In genomic region chr4:56946180-56946579, GRCm38 (mm10) we compare ENCODE assay signal across 8 mouse cellular contexts. TPM values are rescaled to one million over a fixed set of nuclear protein-coding genes. Genes with fewer than 3 reads are reported as not detected.
DNase-seq lines count a peak whose midpoint lies in the region; ATAC-seq and TF ChIP-seq lines count a peak whose summit lies in the region.

No protein-coding gene starts in this region.

- H3K27me3 ChIP-seq in cerebellum, adult 2 months (ENCODE audit: control insufficient read depth, insufficient read depth, low read length), result no peaks in the 10 kb centered on the region
- no peaks in the 10 kb centered on the region for H3K27me3 ChIP-seq in forebrain, embryonic 10.5 days (ENCODE audit: poor library complexity, severe bottlenecking)
- H3K27me3 ChIP-seq in liver, embryonic 13.5 days, result no peaks in the 10 kb centered on the region

- TF ChIP-seq CTCF in cerebellum, adult 2 months (IDR thresholded peaks at IDR 0.05; ENCODE audit: borderline replicate concordance, insufficient read depth, low read depth, low read length), result no peak

- ATAC-seq in liver, embryonic 13.5 days (ENCODE audit: low read depth), result no peak

- no peak for TF ChIP-seq POLR2A in cerebellum, adult 2 months (IDR thresholded peaks at IDR 0.05; ENCODE audit: borderline replicate concordance, insufficient read depth, low read length)

- no peak for DNase-seq in cerebellum, adult 2 months
- no peak for DNase-seq in cerebellum, adult 9-10 months
- peak; percentile 79 for DNase-seq in 3T3-L1 (ENCODE audit: low read depth, low spot score)
- no peak for DNase-seq in forebrain, embryonic 10.5 days (ENCODE audit: extremely low spot score, low spot score)
- DNase-seq in liver, embryonic 13.5 days, result no peak
- no peak for DNase-seq in urinary bladder, postnatal 36 days (ENCODE audit: low spot score in 2 of 2)
- no peak for DNase-seq in right cerebral cortex, postnatal 4 days
- no peak for DNase-seq in layer of hippocampus, postnatal 10 days (ENCODE audit: low spot score in 2 of 2)

- peaks cover 14% of the 10 kb centered on the region; the same call in 1 of the 2 replicates for H3K4me1 ChIP-seq in cerebellum, adult 2 months (ENCODE audit: control insufficient read depth, insufficient read depth, low read length)
- H3K4me1 ChIP-seq in forebrain, embryonic 10.5 days, result peaks cover 55% of the 10 kb centered on the region
- peaks cover 56% of the 10 kb centered on the region for H3K4me1 ChIP-seq in liver, embryonic 13.5 days (replicated peaks)

- H3K27ac ChIP-seq in cerebellum, adult 2 months (ENCODE audit: insufficient read depth, low read length), result no peak overlapping the region
- H3K27ac ChIP-seq in forebrain, embryonic 10.5 days, result peak overlapping the region; percentile 95
- H3K27ac ChIP-seq in liver, embryonic 13.5 days, result no peak overlapping the region

- H3K36me3 ChIP-seq in forebrain, embryonic 10.5 days (replicated peaks), result 0 out of 2 replicates have a peak, but pooled peaks cover 3% of the 10 kb centered on the region
- no peaks in the 10 kb centered on the region for H3K36me3 ChIP-seq in liver, embryonic 13.5 days

- H3K4me2 ChIP-seq in liver, embryonic 13.5 days, result peak overlapping the region; percentile 92

- H3K9ac ChIP-seq in liver, embryonic 13.5 days, result peak overlapping the region; percentile 87

- no peaks in the 10 kb centered on the region for H3K9me3 ChIP-seq in forebrain, embryonic 10.5 days
- H3K9me3 ChIP-seq in liver, embryonic 13.5 days (replicated peaks), result no peaks in the 10 kb centered on the region

- WGBS in cerebellum, adult 2 months, result 5% methylated on average over 14 of the region's 14 CpGs
- WGBS in forebrain, embryonic 10.5 days, result 3% methylated on average over 14 of the region's 14 CpGs
- 5% methylated on average over 14 of the region's 14 CpGs for WGBS in liver, embryonic 13.5 days (ENCODE audit: insufficient replicate concordance)

- H3K4me3 ChIP-seq in cerebellum, adult 2 months (replicated peaks; ENCODE audit: insufficient read depth, low read depth, low read length), result peak overlapping the region; percentile 73
- H3K4me3 ChIP-seq in forebrain, embryonic 10.5 days, result peak overlapping the region; percentile 86
- peak overlapping the region; percentile 84 for H3K4me3 ChIP-seq in liver, embryonic 13.5 days (replicated peaks)

RNA-seq across cellular contexts. Expression of gene Tmem245, which starts 1.1 kb away (rescaled TPM):
- polyA plus RNA-seq in cerebellum, adult 2 months (2012; rRNA removed), result 11.0 and 11.5 TPM in 2 replicates
- polyA plus RNA-seq in forebrain, embryonic 10.5 days (2016; fragmentation: Nextera tagmentation; extraction: Ambion mirVana), result 11.1 and 13.2 TPM in 2 replicates
- 2.8 and 3.5 TPM in 2 replicates for polyA plus RNA-seq in liver, embryonic 13.5 days (2015; fragmentation: Nextera tagmentation; extraction: Ambion mirVana)
- total RNA-seq in layer of hippocampus, postnatal 10 days (2021), result 10 to 100 TPM; 27.1 to 27.6 TPM

RNA-seq across cellular contexts. Expression of gene Frrs1l, which starts 44.0 kb away (rescaled TPM):
- 102 and 111 TPM in 2 replicates for polyA plus RNA-seq in cerebellum, adult 2 months (2012; rRNA removed)
- polyA plus RNA-seq in forebrain, embryonic 10.5 days (2016; fragmentation: Nextera tagmentation; extraction: Ambion mirVana), result 1.4 and 1.5 TPM in 2 replicates
- polyA plus RNA-seq in liver, embryonic 13.5 days (2015; fragmentation: Nextera tagmentation; extraction: Ambion mirVana), result 0.09 TPM in 2 replicates
- 100 to 1,000 TPM; 111 to 129 TPM for total RNA-seq in layer of hippocampus, postnatal 10 days (2021)

Comparison
In these comparisons a context has a peak if more than half of its experiments do, and no peak if none do; other contexts are left out.
1. RNA of gene Frrs1l, which starts 44.0 kb away (polyA plus RNA-seq): 102 to 111 TPM in cerebellum, adult 2 months; 1.4 to 1.5 TPM in forebrain, embryonic 10.5 days and 0.09 TPM in liver, embryonic 13.5 days; every median in the first group is over 10 times any median in the second.
2. Peak in every context shown above with its lines, with median percentiles within 50 percentile points of each other: H3K4me3 ChIP-seq.